Mouse (Mus musculus): ENCODE data around the gene Creb3.
"Not testable (repeated sequence)": the region's sequence is repeated elsewhere in the genome, so short reads cannot be mapped to it uniquely, and the experiment has no call there.

Creb3 gene

GRCm38 (mm10) chr4:43561997-43562768 is at the start of gene Creb3, which contains the start of gene Tln1:
Gene Creb3 (plus strand): TSS chr4:43562332.
Gene Tln1 (minus strand): TSS chr4:43562691.
- DNase-seq (ENCODE audit: low read depth, low spot score): peak; percentile 90

- DNase-seq (ENCODE audit: low read depth, low spot score): no peak
Measured at GRCm38 (mm10) chr4:43512653-43513052, 49.5 kb upstream of the Creb3 start.

GRCm38 (mm10) chr4:43513300-43513699 is 48.8 kb upstream of the Creb3 start:
- DNase-seq (ENCODE audit: low read depth, low spot score): no peak

- no peak for DNase-seq (ENCODE audit: low read depth, low spot score)
Measured at GRCm38 (mm10) chr4:43513791-43514190, 48.3 kb upstream of the Creb3 start.

GRCm38 (mm10) chr4:43515764-43516708 is 46.1 kb upstream of the Creb3 start:
- DNase-seq (ENCODE audit: low read depth, low spot score): no peak

- no peak for DNase-seq (ENCODE audit: low read depth, low spot score)
Measured at GRCm38 (mm10) chr4:43519551-43519950, 42.6 kb upstream of the Creb3 start.

GRCm38 (mm10) chr4:43519956-43520355 is 42.2 kb upstream of the Creb3 start:
- peak; percentile 55 for DNase-seq (ENCODE audit: low read depth, low spot score)

GRCm38 (mm10) chr4:43527880-43528279 is 34.3 kb upstream of the Creb3 start:
- no peak for DNase-seq (ENCODE audit: low read depth, low spot score)

- DNase-seq (ENCODE audit: low read depth, low spot score): no peak
Measured at GRCm38 (mm10) chr4:43528487-43528886, 33.6 kb upstream of the Creb3 start.

- DNase-seq (ENCODE audit: low read depth, low spot score): no peak
Measured at GRCm38 (mm10) chr4:43530081-43530501, 32.0 kb upstream of the Creb3 start.

GRCm38 (mm10) chr4:43530581-43530980 is 31.6 kb upstream of the Creb3 start:
- no peak for DNase-seq (ENCODE audit: low read depth, low spot score)

GRCm38 (mm10) chr4:43533270-43533669 is 28.9 kb upstream of the Creb3 start:
- no peak for DNase-seq (ENCODE audit: low read depth, low spot score)

GRCm38 (mm10) chr4:43535628-43536027 is 26.5 kb upstream of the Creb3 start:
- DNase-seq (ENCODE audit: low read depth, low spot score): no peak

GRCm38 (mm10) chr4:43536031-43536430 is 26.1 kb upstream of the Creb3 start:
- no peak for DNase-seq (ENCODE audit: low read depth, low spot score)

- no peak for DNase-seq (ENCODE audit: low read depth, low spot score)
Measured at GRCm38 (mm10) chr4:43542044-43542443, 20.1 kb upstream of the Creb3 start.

- DNase-seq (ENCODE audit: low read depth, low spot score): no peak
Measured at GRCm38 (mm10) chr4:43546375-43547047, 15.6 kb upstream of the Creb3 start.

GRCm38 (mm10) chr4:43547160-43547559 is 15.0 kb upstream of the Creb3 start:
- no peak for DNase-seq (ENCODE audit: low read depth, low spot score)

- no peak for DNase-seq (ENCODE audit: low read depth, low spot score)
Measured at GRCm38 (mm10) chr4:43549055-43549454, 13.1 kb upstream of the Creb3 start.

- DNase-seq (ENCODE audit: low read depth, low spot score): not testable (repeated sequence)
Measured at GRCm38 (mm10) chr4:43551854-43552253, 10.3 kb upstream of the Creb3 start.

- no peak for DNase-seq (ENCODE audit: low read depth, low spot score)
Measured at GRCm38 (mm10) chr4:43552437-43552836, 9.7 kb upstream of the Creb3 start.

GRCm38 (mm10) chr4:43553891-43554290 is 8.2 kb upstream of the Creb3 start:
- no peak for DNase-seq (ENCODE audit: low read depth, low spot score)

- DNase-seq (ENCODE audit: low read depth, low spot score): no peak
Measured at GRCm38 (mm10) chr4:43555926-43556325, 6.2 kb upstream of the Creb3 start.

All from brain, embryonic 18.5 days (tissue).